Mouse (Mus musculus) kidney, postnatal 14 days (tissue): ENCODE measurements around the gene Olfr1393.

Source experiments
- DNase-seq: peaks from one replicate; pipeline ENCODE4 v3.0.0; 2022; ENCODE audit warnings: mixed read lengths

Gene Olfr1393

DNA sequence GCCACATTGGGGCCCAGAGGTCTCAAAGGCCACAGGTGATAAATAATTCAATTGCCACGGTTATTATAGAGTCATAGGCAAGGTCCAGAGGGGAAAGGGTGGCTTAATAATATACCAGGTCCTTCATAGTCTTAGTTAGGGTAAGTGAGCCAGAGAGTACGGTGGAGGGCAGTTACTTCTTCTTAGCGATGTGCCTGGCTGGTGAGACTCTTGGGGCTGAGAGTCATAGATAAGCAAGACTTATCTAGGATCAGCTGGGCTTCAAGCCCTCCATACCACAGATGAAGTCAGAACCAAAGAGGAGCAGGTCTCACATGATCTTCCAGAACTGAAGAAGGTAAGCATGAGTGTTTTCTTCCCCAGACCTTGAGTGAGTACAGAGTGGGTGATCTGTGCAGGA is at the start of gene Olfr1393:
Gene Olfr1393 (plus strand): TSS at position 83 of the 400 bp plus-strand sequence.
- no peak for DNase-seq

DNA sequence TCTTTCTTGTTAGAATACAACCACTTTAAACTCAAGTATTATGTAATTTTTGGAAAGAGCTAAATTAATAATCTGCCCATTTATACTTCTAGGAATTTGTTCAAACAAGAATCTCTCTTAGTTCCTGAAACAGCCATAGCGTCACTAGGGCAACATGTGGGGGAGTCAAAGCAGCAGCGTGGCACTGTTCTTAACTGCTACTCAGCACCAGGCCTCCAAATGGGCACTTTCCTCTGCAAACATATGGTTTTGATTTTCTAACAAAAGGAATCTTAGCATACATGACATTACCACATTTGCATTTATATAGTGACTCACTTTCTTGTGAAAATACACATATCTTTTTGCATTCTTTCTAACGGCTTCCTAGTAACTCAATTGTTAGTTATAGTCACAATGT is 45.3 kb upstream of the Olfr1393 start:
- DNase-seq: no peak

DNA sequence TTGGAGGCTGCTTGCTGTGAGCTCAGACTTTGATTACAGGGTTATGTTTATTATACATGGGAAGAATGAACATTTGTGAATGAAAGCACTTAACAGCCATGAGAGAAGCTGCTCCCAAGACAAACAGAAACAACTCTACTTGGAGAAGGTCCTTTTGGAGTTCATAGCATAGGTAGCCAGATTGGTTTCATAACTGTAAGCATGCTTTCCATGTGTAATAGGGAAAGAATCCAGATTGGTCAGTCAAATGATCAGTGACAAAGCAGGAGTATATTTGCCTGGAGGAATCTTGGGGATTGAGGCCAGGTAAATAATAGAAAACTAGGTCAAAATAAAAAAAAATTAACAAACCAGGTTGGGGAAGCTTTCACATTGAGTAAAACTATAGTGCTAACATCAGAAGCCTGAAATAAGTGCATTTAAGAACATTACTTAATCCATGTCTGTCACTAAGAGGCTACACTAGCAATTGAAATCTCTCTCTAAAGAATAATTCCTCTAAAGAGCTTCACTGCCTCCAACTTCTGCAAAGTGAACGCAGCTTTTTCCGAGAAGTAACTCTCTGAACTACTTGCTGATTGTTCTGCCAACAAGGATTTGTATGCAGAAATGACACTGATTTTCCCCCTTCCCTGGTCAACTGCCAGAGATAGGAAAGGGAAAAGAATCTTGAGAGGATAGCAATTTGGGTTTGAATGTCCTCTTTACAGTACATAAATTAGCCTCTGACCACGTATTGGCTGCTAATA is 42.5 kb upstream of the Olfr1393 start:
- no peak for DNase-seq

DNA sequence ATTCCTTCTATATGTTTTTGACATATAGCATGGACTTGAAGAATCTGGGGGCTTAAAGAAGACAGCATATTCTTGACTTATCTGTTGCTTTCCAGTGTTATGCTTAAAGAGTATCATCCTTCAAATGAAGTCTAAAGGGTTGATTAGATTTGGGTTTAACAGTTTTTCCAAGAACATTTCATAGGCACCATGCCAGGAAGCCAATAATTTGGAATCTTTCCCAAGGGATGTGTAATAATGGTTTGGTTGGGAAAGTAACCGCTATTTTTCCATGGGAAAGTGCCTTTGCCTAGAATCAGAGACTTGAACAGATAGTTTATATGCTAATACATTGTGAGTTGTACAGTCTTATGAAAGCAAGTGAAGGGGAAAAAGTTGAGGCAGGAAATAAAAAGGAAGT is 41.2 kb upstream of the Olfr1393 start:
- no peak for DNase-seq

DNA sequence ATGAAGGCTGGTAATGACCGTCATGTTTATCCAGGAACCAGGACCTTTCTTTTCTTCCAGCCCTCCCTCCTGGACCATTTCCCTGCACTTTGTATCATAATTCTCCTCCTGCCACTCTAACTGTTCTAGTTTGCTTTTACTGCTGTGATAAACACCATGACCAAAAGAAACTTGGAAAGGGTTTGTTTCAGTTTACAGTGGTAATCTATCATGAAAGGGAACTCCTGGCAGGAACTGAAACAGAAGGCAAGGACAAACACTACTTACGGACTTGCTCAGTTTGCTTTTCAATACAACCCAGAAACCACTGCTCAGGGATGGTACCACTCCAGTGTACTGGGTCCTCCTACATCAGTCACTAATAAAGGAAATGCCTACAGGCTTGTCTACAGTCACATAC is 40.6 kb upstream of the Olfr1393 start:
- DNase-seq: no peak

DNA sequence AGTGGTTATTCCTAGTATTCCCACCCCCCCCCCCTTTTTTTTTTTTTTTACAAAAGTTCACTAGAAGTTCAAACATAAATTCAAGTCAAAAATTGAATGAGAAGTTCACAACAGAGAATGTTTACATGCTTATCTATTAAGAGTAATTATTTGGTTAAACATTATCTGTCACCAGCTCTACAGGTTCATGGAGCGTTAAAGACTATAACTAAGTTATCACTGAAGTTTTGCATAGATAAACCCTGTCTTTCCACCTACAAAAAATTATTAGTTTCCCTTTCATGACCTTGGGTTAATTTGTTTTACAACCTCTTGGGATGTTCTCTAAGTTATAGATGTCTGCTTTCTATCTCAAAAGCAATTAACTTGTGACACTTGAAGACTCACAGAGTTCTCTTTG is 37.8 kb upstream of the Olfr1393 start:
- DNase-seq: no peak

DNA sequence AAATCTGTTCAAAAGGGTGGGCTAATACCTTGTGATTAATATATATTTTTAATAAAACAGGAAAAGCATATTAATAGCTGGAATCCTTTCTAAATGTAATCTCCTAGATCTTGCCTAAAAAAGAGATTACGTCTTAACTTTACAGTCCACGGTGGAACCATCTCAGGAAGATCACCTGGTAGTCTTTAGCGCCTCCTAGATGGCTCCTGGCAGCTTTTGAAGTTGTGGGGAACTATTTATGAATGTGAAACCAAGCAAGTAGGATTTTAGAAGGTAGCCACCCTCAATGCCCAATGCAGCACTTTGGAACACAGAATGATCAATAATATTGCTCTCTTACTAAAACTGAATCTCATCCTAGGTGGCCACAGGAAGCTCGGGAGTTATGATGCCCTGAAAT is 37.2 kb upstream of the Olfr1393 start:
- DNase-seq: no peak

DNA sequence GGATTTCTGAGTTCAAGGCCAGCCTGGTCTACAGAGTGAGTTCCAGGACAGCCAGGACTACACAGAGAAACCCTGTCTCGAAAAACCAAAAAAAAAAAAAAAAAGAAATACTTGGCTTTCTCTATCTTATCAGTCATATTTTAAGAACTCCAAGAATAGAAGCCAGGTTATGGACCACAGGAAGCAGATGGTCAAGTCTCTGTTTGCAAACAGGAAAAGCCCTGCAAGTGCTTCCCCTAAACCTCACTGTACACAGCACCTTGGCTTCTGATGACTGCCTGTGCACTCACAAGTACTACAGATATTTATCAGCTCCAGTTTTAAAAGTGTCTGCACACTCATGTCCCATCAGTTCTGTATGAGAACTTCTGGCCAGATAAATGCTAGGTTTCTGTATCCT is 36.6 kb upstream of the Olfr1393 start:
- DNase-seq: peak; percentile 40

DNA sequence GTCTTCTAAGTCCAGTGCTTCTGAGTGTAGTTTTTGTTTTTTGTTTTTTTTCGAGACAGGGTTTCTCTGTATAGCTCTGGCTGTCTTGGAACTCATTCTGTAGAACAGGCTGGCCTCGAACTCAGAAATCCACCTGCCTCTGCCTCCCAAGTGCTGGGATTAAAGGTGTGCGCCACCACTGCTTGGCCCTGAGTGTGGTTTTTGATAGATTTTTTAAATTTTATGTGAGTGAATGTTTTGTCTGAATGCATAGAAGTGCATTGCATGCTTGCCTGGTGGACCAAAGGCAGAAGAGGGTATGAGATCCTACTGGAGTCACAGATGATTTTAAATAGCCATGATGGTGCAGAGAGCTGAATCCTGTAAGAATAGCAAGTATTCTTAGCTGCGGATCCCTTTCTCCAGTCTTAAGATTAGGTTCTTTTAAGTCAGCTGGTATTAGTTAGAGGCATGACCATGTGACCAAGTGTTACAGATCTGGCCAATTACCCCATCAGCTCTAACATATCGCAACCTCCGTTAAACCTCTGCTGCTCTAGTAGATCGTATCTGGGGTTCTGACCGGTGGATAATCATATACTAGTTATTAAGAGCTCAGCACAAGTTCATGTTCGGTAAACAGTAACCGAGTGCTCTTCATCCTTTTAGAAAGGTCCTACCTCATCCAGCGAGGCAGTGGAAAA is 35.0 kb upstream of the Olfr1393 start:
- no peak for DNase-seq

DNA sequence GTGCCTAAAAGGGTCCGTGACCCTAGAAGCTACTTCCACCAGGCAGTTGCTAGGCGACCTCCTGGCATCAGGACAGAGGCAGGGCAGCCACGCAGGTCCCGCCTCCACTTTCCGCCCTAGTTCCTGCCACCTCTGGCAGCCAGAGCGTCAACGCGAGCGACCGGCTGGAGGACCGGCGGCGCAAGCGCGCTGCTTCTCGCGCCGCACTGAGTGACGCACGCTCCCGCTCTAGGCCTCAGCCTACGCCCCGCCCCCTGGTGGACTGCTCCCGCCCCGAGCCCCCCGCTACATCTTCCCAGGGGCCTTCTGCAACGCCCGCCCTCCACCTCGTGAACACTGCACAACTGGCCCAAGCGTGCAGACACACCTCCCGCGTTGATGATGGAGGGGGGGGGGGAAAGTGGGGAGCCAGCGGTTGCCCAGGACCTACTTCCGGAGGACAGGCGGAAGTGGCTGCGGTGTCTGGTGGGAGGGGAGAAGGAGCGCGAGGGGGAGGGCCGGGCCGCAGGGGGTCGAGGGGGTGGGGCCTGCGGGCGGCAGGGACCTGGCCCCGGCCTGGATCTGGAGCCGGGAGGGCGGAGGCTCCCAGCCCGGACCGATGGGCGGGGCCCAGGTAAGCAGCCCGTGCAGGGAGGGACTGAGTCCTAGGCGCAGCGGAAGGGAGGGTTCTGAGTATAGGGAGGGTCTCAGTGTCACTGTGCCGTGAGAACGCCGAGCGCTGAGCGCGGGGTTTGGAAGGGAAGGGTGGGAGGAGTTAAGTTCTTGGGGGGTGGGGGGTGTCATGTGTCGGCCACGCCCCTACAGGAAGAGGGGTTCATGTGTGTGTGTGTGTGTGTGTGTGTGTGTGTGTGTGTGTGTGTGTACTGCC is 34.1 kb upstream of the Olfr1393 start, which contains the start of gene Mgat1:
Gene Mgat1 (plus strand): TSS at position 465 of the 868 bp plus-strand sequence.
- DNase-seq: peak; percentile 97

DNA sequence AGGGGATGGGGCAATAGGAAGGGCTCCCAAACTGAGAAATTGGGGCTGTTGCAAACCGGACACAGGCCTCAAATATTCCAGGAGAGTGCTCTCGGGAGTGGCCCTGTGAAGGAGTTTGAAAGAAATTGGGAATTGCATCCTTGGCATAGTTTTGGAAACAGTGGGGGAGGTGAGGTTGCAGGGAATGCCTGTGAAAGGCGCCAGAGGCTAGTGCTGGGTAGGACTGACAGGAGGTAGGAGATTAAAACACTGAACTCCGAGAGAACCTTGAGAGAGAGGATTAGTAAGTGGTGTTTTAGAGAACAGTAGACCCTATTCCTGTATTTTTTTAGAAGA is 33.5 kb upstream of the Olfr1393 start:
- DNase-seq: no peak

DNA sequence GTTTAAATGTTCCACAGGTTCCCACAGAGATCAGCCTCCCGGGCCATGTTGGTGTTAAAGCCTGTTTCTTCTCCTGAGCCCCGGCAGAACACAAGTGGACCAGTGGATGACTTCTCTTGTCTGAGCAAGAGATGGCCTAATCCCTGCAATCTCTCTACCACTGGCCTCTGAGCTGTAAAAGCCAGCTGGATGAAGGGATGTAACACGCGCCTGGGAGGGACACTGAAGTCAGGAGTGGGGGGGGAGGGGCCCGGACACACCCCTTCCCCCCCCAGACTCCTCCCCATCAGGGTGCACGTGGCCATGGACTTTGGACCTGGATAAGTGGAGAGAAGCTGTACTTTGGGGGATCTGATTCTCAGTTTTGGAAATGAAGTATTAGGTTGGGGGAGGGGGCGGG is 32.9 kb upstream of the Olfr1393 start:
- peak; percentile 86 for DNase-seq

DNA sequence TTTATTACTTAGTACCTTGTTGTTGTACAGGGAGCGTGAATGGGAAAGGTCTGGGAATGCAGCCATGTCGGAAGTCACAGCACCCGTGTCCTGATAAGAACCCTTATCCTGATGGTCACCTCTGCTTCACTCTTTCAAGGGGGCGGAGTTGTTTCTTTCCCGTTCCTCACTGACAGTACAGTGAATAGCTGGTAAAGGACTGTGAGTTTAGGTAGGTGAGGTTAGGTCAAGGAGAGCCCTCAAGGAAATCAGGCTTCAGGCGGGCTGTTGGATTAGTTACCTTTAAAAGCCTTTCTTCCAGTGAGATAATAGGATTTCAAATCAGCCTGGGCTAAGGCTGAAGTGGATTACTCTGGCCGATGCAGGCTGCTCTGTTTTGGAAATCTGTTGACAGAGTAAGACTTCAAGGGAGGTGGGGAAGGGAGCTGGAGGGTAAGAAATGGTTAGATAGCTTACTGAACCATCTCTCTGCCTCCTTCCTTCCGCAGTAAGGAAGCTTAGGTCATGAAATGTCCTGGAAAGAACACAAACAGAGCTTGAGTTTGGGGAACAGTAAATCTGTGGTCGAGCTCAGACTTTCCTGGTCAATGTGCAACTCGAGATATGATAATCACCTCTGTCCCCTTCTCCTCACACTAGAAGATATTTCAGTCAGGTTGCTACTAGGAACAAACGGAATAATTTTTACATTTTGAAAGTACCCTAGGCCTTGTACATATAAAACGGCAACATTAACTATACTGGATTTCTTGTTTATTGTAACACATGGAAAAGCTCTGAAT is 32.3 kb upstream of the Olfr1393 start:
- no peak for DNase-seq

DNA sequence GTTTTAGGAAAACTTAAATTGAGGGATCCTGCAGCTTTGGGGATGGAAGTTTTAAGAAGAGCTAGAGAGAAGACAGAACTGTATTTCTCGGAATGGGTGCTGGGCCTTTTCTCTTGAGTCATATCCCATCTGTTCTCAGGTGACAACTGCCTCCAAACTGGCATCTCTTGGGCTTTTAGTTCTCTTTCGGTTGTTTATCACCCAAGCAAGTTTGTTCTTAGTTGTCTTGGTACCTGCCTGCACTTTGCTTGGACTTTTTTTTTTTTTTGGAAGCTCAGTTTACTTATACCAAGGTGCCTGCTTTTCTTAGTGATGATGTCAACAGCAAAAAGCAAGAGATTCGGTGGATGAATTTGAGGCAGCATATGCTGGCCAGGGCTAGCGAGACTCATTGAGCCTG is 31.6 kb upstream of the Olfr1393 start:
- no peak for DNase-seq

DNA sequence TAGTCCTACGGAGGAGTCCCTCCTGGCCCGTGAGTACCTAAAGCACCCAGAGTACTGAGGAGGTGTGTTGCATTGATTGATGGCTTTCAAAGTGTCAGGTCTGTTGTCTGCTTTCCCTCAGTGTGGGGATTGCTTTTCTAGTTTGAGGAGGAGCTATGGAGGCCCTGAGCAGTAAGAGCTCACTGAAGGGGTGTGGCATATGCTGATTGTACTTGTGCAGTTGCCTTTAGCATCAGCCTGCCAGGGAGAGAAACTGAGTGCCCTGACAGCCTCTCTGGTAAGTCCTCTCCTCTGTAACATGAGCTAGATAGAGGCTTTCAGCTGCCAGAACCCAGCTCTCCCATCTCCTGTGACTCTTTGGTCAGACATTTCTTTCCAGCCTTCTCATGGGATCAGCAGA is 30.8 kb upstream of the Olfr1393 start:
- no peak for DNase-seq

DNA sequence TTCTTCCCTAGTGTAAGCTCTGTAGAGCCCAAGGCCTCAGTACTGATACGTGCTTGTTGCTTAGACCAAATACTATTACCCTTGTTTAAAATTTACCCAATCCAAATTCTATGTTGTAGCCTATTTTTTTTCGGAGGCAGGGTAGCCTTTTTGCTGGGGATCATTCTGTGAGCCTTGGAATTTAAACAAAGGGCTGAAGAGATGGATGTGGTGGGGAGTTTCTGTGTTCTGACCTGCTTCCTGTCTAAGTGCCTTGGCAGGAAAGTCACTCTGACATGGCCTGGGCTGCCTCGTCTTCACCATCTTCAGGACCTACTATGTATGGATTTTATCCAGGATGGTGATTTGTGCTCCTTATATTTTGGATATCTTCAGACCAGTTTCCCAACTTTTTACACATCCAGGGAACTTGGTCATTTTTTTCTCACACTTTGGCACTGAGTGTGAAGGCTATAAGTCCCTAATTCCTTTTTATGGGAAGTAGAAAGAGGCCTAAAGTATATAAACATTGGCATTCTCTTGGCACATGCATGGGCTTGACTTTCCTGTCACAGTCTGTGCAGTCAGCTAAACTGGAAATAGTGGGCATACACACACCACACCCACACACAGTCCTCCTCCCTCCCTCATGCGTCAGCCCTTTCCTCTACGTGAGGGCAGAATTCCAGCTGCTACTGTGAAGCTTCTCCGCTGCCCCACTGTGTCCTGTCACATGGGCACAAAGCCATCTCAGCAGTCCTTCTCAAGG is 29.7 kb upstream of the Olfr1393 start:
- peak; percentile 85 for DNase-seq

DNA sequence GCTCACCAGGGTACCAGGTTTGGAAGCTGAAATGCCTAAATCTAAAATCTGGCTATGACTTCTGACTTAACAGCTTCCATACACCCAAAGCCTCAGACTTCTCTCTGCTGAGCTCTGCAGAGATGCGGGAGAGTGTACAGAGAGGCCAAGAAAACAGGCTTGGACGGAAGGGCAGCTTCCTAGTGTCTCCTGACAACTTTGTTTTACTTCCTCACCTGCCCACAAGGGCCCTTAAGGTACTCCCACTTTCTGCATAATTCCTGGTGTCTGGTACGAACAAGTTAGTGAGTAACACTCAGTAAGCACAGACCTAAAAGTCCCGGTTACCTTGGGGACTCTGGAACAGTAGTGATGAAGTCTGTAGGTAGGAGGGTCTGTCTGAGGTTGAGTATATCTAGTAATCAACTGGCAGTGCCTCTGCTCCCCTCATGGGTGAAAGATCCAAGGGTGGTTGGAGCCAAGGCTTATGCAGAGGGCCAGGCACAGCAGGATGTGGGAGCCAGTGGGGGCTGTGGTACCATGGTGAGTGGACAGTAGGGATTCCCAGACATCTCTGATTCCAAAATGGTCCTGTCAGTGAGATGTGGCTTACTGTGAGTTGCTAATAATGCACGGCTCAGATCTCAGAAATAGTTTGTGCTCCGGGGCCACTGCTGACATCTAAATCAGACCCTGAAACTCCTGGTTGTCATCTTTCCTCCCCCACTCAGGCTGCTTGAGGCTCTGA is 29.0 kb upstream of the Olfr1393 start:
- no peak for DNase-seq

DNA sequence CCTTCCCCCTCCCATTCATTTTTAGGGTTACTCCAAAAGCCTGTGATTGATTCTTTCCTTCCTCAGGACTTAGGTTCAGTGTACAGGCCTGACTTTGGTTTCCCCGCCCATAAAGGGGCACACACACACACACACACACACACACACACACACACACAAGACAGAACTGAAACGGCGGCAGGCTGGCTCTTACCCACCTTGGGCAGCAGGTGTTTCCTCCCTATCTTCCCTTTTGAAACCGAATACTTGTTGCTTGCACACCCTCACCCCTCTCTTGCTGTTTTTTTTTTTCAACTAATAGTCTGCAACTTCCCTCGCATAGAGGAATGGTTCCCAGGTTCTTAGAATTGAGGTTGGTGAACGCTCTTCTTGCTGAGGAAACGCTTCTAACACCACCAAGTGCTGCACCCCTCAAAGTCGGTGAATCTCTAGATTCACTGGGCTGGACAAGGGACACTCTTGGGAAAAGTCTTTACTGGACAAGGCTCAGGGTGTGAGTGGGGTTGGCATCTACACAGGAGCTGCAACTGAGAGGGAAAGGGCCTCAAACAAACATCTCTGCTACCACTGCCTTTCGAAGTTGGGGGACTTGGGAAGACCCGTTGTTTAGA is 28.2 kb upstream of the Olfr1393 start:
- DNase-seq: peak; percentile 59

DNA sequence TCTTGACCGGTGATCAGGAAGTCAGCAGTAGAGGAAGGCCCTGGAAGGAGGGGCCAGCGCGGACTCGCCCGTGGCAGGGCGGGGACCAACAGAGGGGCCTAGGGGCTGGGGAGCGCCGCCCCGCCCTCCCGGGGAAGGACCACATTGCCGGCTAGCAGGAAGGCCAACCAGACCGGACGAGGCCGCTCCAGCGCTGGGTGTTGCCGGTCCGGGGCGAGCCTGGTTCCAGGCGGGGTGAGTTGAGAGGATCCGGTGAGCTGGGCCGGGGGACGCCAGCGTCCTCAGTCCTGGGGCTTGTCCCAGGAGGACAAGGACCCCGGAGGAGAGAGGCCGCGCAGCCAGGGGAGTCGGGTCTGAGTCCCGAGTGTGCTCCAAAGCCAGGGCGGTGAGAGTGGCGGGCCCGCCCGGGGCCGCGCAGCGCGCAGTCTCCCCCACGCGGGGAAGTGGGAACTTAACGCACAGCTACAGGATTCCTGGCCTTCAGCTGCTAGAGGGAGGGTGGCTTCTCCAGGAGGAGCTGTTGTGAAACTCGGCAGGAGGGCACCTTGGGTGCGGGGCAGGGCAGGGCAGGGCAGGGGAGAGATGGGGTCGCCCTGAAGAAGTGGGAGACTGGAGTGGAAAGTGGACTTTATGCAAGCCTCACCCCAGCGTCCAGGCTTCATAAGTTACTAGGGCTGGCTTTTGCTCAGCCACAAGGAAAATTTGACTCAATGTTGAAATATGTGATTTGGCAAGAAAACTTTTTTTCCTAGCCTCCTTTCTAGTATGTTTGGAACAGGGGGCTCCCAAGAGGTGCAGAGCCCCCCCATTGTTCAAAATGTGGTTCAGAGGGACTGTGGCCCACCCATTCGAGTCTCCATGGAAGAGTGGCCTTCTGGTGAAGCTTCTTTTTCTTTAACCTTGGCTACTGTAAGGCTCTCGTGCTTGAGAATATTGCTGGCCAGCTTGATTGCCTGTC is 27.4 kb upstream of the Olfr1393 start:
- peak; percentile 95 for DNase-seq

DNA sequence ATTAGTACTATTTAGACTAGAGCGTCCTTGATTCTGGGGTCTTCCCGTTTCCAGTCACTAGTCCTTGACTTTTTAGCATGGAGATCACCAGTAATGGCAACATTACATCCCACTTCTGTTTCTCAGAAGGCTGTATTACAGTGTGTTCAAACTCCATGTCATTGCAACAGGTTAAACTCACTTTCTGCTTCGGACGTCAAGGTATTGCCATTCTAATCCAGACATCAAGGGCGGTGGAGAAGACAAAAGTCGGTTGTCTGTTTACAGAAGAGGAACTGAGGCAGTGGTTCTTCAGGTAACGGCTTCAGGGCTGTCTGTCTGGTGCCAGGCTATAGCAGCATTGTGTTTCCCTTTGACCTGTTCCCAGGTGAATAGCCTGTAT is 26.7 kb upstream of the Olfr1393 start:
- no peak for DNase-seq
